Mouse (Mus musculus) lung, embryonic 14.5 days (tissue): ENCODE results near the gene Prr14. TPM values are rescaled to one million over a fixed set of nuclear protein-coding genes. Genes with fewer than 3 reads are reported as not detected.
A peak's percentile ranks its signal among the peaks of the same experiment; 100 is the strongest.

Experiments used
- ATAC-seq: fragments of 200-750 bp; cut with Nextera tagmentation; 2 replicates; pipeline ENCODE4 v1.8.0; 2017; ENCODE audit warnings: mild to moderate bottlenecking, moderate TSS enrichment, moderate library complexity; ENCODE audit not compliant: insufficient read depth
- DNase-seq: peaks from one replicate; pipeline ENCODE4 v3.0.0-alpha.2; 2015
- H3K27ac ChIP-seq: fragments of 300-500 bp; sonication (generic); 2 replicates; pipeline ENCODE4 v1.5.1; 2014; ENCODE audit warnings: low read depth, mild to moderate bottlenecking, moderate library complexity
- H3K27me3 ChIP-seq: fragments of 300-500 bp; sonication (generic); 2 replicates; pipeline ENCODE4 v1.6.1; 2014; ENCODE audit warnings: low read length, control low read depth; ENCODE audit not compliant: insufficient read depth
- H3K36me3 ChIP-seq: fragments of 300-500 bp; sonication (generic); 2 replicates; pipeline ENCODE4 v1.6.1; 2014; ENCODE audit warnings: control low read depth; ENCODE audit not compliant: insufficient read depth
- H3K4me1 ChIP-seq: fragments of 300-500 bp; sonication (generic); 2 replicates; pipeline ENCODE4 v1.6.1; 2014; ENCODE audit warnings: antibody characterized with exemption, control low read depth; ENCODE audit not compliant: insufficient read depth
- H3K4me2 ChIP-seq: fragments of 300-500 bp; sonication (generic); 2 replicates; pipeline ENCODE4 v1.6.1; 2014; ENCODE audit warnings: mild to moderate bottlenecking
- H3K4me3 ChIP-seq: fragments of 300-500 bp; sonication (generic); 2 replicates; pipeline ENCODE4 v1.5.1; 2014; ENCODE audit warnings: low read depth, low read length
- H3K9ac ChIP-seq: fragments of 300-500 bp; sonication (generic); 2 replicates; pipeline ENCODE4 v1.6.1; 2014
- H3K9me3 ChIP-seq: fragments of 300-500 bp; sonication (generic); 2 replicates; pipeline ENCODE4 v1.6.1; 2016; ENCODE audit warnings: low read depth, low read length, control low read depth
- CTCF ChIP-seq: IDR thresholded peaks from 2 replicates; pipeline ENCODE4 v1.5.1; 2016; ENCODE audit warnings: antibody characterized with exemption, low read depth
- WGBS: fragments of 180-500 bp; shearing (Covaris S2); extraction: QIAGEN DNeasy Blood & Tissue Kit; methylation state at CpG from one replicate; pipeline ENCODE4 v1.1.7; 2014; 5-methylcytosine and 5-hydroxymethylcytosine counted together
- microRNA-seq: library from miRNA; unstranded; fragments of <30 nt; microRNA quantifications from one replicate; pipeline ENCODE4, GENCODE M21; 2016; ENCODE audit warnings: borderline number of aligned reads
- polyA plus RNA-seq: library from polyadenylated mRNA; unstranded; fragments of >200 nt; fragmentation: Nextera tagmentation; extraction: Ambion mirVana; gene quantifications from 2 replicates; pipeline ENCODE4 v1.2.1, GENCODE M21; 2014

The Prr14 gene
- polyA plus RNA-seq, 1 experiment from 2014 or later = 44.3 TPM

DNA sequence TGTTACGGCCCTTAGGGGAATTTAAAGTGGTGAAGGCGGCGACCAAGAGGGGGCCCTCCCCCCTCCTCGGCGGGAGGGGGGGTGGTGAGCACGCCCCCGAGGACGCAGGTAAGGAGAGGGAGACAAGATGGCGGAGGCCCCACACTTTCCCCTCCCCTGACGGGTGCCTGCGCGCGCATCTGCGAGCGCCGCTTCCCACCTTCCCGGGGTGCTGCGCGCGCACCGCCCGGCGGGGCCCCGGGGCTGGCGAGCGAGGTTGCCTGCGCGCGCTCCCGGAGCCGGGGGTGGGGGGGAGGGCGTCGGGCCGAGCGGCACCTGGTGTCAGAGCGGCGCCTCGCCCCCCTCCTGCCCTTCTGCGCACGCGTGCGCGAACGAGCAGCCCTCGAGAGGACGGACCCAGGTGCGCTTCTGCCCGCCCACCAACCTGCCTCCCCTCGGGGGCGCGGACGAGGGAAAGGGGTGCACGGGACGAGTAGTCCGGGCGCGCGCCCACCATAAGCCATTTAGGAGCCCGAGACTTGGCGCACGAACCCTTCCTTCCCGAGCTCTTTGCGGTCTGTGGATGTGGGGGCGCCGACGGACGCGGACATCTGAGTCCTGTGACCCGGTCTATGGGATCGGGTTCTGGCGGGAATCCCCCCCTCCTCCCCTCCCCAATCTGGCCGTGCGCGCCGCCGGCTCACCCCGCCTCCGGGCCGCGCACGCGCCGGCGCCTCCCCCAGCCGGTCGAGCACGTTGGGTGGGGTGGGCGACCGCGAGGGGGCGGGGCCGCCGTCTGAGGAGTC lies 53.0 kb downstream of the Prr14 start:
- Histone ChIP-seq H3K9ac (peak overlapping the region; percentile 85), H3K27ac (peak overlapping the region; percentile 97), H3K36me3 (peaks cover 34% of the 10 kb centered on the region), H3K27me3 (no peaks in the 10 kb centered on the region), H3K9me3 (no peaks in the 10 kb centered on the region), H3K4me3 (peak overlapping the region; percentile 78), H3K4me1 (peaks cover 5% of the 10 kb centered on the region; the same call in 1 of the 2 replicates), H3K4me2 (peak overlapping the region; percentile 57)
- peak; percentile 95 for DNase-seq
- no peak for TF ChIP-seq CTCF
- under 1% methylated on average over 77 of the region's 93 CpGs for WGBS
- peak; percentile 78 for ATAC-seq

DNA sequence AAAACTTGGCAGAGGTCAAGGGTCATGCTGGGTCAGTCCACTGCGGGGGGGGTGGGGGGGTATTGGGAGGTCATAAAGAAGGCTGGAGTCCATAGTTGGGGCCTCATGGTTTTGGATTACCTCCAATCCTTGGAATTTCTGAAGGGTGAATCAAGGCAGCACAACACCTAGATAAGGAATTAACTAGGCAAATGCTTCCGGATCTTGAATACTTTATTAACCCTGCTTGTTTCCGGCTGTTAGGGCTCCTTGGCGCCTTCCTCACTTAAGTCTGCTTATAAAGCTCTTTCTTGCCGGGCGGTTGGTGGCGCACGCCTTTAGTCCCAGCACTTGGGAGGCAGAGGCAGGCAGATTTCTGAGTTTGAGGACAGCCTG lies 53.6 kb downstream of the Prr14 start:
- no peaks in the 10 kb centered on the region for H3K27me3 ChIP-seq
- DNase-seq (no peak), ATAC-seq (no peak)
- no peaks in the 10 kb centered on the region for H3K9me3 ChIP-seq
- H3K4me2 ChIP-seq = peak overlapping the region; percentile 57
- H3K27ac ChIP-seq = peak overlapping the region; percentile 97; the same call in 1 of the 2 replicates
- peaks cover 5% of the 10 kb centered on the region; the same call in 1 of the 2 replicates for H3K4me1 ChIP-seq
- WGBS = 29% methylated on average over 8 of the region's 8 CpGs
- H3K9ac ChIP-seq = peak overlapping the region; percentile 85
- H3K4me3 ChIP-seq = peak overlapping the region; percentile 78
- TF ChIP-seq CTCF = no peak
- H3K36me3 ChIP-seq = peaks cover 39% of the 10 kb centered on the region

DNA sequence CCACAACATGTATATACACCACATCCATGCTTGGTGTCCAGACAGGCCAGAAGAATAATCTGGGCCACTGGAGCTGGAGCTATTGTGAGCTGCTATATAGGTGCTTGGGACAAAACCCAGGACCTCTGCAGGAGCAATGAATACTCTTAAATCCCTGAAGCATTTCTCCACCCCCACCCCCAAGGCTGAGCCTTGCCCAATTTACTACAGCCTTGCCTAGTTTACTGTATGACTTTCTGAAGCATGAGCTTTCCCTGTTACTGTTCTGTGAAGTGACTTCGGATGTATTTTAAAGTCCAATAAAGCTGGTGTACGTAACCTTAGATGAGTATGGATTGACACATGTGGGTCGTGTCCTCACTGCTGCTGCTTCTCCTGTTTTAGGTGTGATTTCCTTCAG lies 54.4 kb downstream of the Prr14 start:
- H3K27ac ChIP-seq = 0 out of 2 replicates have a peak overlapping the region, but pooled peaks have one; percentile 3
- WGBS = 81% methylated on average over 3 of the region's 3 CpGs
- ATAC-seq = no peak

DNA sequence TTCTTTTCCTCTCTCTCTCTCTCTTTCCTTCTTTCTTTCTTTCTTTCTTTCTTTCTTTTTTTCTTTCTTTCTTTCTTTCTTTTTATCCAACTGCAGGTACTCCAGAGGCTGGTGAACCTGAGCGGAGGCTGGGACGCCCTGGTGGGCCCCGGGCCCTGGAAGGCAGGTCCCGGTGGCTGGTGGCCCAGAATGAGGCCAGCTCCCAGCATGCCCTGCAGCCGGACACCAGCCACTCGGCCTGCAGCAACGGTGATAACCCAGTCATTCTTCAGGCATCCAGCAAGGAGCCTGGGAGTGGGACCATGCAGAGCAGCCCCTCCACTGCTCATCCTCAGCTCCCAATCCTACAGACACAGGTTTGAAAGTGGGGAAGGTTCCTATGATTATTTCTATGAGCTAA lies 56.4 kb downstream of the Prr14 start:
- DNase-seq = no peak
- Histone ChIP-seq H3K9me3 (no peaks in the 10 kb centered on the region), H3K27ac (no peak overlapping the region), H3K9ac (no peak overlapping the region), H3K4me3 (no peak overlapping the region), H3K4me2 (no peak overlapping the region), H3K27me3 (no peaks in the 10 kb centered on the region), H3K4me1 (peaks cover 5% of the 10 kb centered on the region; the same call in 1 of the 2 replicates), H3K36me3 (peaks cover 65% of the 10 kb centered on the region)
- ATAC-seq = no peak
- TF ChIP-seq CTCF = no peak
- WGBS = 85% methylated on average over 7 of the region's 7 CpGs

More for the DNA sequence above, 54.4 kb downstream of the Prr14 start:
- peak overlapping the region; percentile 78 for H3K4me3 ChIP-seq
- peaks cover 47% of the 10 kb centered on the region for H3K36me3 ChIP-seq
- 0 out of 2 replicates have a peak overlapping the region, but pooled peaks have one; percentile 8 for H3K9ac ChIP-seq
- no peak for DNase-seq
- peak overlapping the region; percentile 57 for H3K4me2 ChIP-seq
- TF ChIP-seq CTCF = no peak
- H3K9me3 ChIP-seq = no peaks in the 10 kb centered on the region
- H3K27me3 ChIP-seq = no peaks in the 10 kb centered on the region
- H3K4me1 ChIP-seq = peaks cover 5% of the 10 kb centered on the region; the same call in 1 of the 2 replicates

DNA sequence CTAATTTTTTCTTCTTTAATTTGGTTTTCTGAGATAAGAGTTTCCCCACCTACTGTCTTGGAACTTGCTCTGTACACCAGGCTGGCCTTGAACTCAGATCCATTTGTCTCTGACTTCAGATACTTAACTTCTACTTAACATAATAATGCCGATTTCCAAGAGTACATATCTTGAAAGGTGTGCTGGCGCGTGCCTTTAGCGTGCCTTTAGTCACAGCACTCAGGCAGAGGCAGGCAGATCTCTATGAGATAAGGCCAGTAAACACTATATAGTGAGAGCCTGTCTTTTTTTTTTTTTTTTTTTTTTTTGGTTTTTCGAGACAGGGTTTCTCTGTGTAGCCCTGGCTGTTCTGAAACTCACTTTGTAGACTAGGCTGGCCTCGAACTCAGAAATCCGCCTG lies 56.9 kb downstream of the Prr14 start:
- H3K4me3 ChIP-seq = no peak overlapping the region
- 94% methylated on average over 6 of the region's 7 CpGs for WGBS
- ATAC-seq (no peak), DNase-seq (no peak)
- no peak for TF ChIP-seq CTCF
- H3K36me3 ChIP-seq = peaks cover 70% of the 10 kb centered on the region
- no peak overlapping the region for H3K9ac ChIP-seq
- no peak overlapping the region for H3K27ac ChIP-seq
- H3K4me1 ChIP-seq = peaks cover 5% of the 10 kb centered on the region; the same call in 1 of the 2 replicates
- H3K27me3 ChIP-seq = no peaks in the 10 kb centered on the region
- H3K9me3 ChIP-seq = no peaks in the 10 kb centered on the region
- no peak overlapping the region for H3K4me2 ChIP-seq

DNA sequence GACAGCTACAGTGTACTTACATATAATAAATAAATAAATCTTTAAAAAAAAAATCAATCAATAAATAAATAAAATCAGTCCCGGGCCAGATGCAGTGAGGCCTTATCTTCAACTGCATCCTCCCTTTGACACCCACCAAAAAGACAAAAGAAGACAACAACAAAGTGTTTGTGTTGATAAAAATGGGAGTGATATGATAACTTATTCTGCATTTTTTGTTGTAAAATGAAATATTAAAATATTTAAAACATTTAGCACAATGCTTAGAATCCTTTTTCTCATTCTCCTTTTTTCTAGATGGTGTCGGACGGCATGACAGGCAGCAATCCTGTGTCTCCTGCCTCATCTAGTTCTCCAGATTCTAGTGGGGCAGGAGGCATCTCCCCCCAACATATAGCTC lies 59.9 kb downstream of the Prr14 start, which contains the start of gene Gm42715:
Gene Gm42715 (plus strand): TSS at position 301 of the 400 bp plus-strand sequence.
- TF ChIP-seq CTCF = no peak
- Histone ChIP-seq H3K4me1 (no peaks in the 10 kb centered on the region), H3K36me3 (peaks cover 94% of the 10 kb centered on the region), H3K27ac (no peak within 1 kb of the TSS), H3K4me2 (no peak within 1 kb of the TSS), H3K9me3 (no peaks in the 10 kb centered on the region), H3K27me3 (no peaks in the 10 kb centered on the region), H3K9ac (no peak within 1 kb of the TSS), H3K4me3 (no peak within 1 kb of the TSS)
- 88% methylated on average over 3 of the region's 3 CpGs for WGBS
- ATAC-seq = no peak
- no peak for DNase-seq

Small RNA genes within 50 kb of the gene (microRNA-seq; reads per million reads assigned to microRNA genes)
- gene Gm47278 (not detected), gene Mir7060 (not detected)

Other genes starting within 250 kb of the Prr14 start
- gene Zfp553, start 226.6 kb upstream of the Prr14 start, polyA plus RNA-seq = 21.2 and 24.3 TPM in 2 replicates
- 20.1 and 20.3 TPM in 2 replicates for gene Sept1, start 226.5 kb upstream of the Prr14 start, polyA plus RNA-seq
- 52.8 and 54.7 TPM in 2 replicates for gene Zfp771, start 215.3 kb upstream of the Prr14 start, polyA plus RNA-seq
- gene Dctpp1, start 198.9 kb upstream of the Prr14 start, polyA plus RNA-seq = 202 and 226 TPM in 2 replicates
- 85.3 and 90.4 TPM in 2 replicates for gene Sephs2, start 185.6 kb upstream of the Prr14 start, polyA plus RNA-seq
- gene Itgal, start 163.4 kb upstream of the Prr14 start, polyA plus RNA-seq = 1.0 and 1.6 TPM in 2 replicates
- gene Zfp768, start 114.0 kb upstream of the Prr14 start, polyA plus RNA-seq = 4.7 and 6.5 TPM in 2 replicates
- 6.7 and 8.5 TPM in 2 replicates for gene Zfp747, start 83.6 kb upstream of the Prr14 start, polyA plus RNA-seq
- gene 9130019O22Rik, start 72.4 kb upstream of the Prr14 start, polyA plus RNA-seq = 5.6 and 6.8 TPM in 2 replicates
- gene E430018J23Rik, start 66.0 kb upstream of the Prr14 start, polyA plus RNA-seq = 4.9 and 7.1 TPM in 2 replicates
- 9.3 and 10.4 TPM in 2 replicates for gene Zfp764, start 52.8 kb upstream of the Prr14 start, polyA plus RNA-seq
- 21.6 and 22.6 TPM in 2 replicates for gene Zfp688, start 37.5 kb upstream of the Prr14 start, polyA plus RNA-seq
- 9.6 and 9.8 TPM in 2 replicates for gene Zfp689, start 10.5 kb upstream of the Prr14 start, polyA plus RNA-seq
- 12.8 and 16.1 TPM in 2 replicates for gene Fbrs, start 19.6 kb downstream of the Prr14 start, polyA plus RNA-seq
- gene Srcap, start 52.4 kb downstream of the Prr14 start, polyA plus RNA-seq = 61.6 and 71.3 TPM in 2 replicates
- gene Gm42715, start 60.0 kb downstream of the Prr14 start, polyA plus RNA-seq = 19.6 and 20.5 TPM in 2 replicates
- 4.0 and 6.3 TPM in 2 replicates for gene Tmem265, start 101.8 kb downstream of the Prr14 start, polyA plus RNA-seq
- gene Phkg2, start 113.7 kb downstream of the Prr14 start, polyA plus RNA-seq = 31.3 and 39.3 TPM in 2 replicates
- 8.6 and 9.1 TPM in 2 replicates for gene Ccdc189, start 129.0 kb downstream of the Prr14 start, polyA plus RNA-seq
- gene Rnf40, start 129.2 kb downstream of the Prr14 start, polyA plus RNA-seq = 46.7 and 47.6 TPM in 2 replicates
- 14.2 and 16.9 TPM in 2 replicates for gene Zfp629, start 156.2 kb downstream of the Prr14 start, polyA plus RNA-seq
- gene Bcl7c, start 249.3 kb downstream of the Prr14 start, polyA plus RNA-seq = 58.8 and 65.1 TPM in 2 replicates